Comparison of ENCODE assay signal across 19 mouse cellular contexts in the genomic region with DNA sequence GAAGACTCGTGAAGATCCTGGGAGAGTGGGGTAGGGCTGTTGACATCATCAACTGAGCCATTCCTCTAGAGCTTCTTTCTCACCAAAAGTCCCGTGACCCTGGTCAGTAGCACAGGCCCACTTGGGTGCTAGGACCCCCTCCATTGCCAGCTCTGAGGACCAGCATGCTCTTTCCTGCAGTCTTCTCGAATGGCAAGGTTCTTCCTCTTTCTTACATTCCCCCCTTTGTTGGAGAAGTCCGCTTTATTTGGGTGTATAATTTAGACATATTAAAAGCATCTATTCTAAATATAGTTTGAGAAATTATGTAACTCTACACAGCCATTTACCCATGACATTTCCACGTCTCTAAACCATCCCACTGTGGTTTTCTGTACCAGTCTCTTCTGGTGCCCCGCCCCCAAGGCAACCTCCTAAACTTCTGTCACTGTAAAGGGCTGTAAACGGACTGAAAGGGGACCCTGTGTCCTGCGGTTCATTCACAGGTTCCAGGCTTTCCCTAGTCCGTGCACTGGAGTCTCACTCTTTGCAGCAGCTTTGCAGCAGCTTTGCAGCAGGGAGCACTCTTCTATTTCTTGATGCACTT.
"Had no signal": no experiment of that assay in that cellular context is flagged by ENCODE, and none has a peak within 500 bp of the region (broad histone marks: within the 10 kb centered on the region; RNA-seq: fewer than 3 reads in every experiment).

No protein-coding gene starts in this region.

- ATAC-seq: hindbrain, embryonic 16.5 days; inflammation-experienced regulatory T-cells, adult 6 months; intestine, embryonic 15.5 days; intestine, postnatal 0 days had no signal

- DNase-seq: gastrocnemius, adult 2 months; gastrocnemius, postnatal 10 days; gastrocnemius, postnatal 25 days; heart, adult 11 months; heart, adult 2 months; heart, postnatal 14 days; heart, postnatal 36 days; kidney, adult 18-20 months; kidney, adult 8-10 months; kidney, postnatal 10 days; kidney, postnatal 4 days; layer of hippocampus, adult 9-11 months; layer of hippocampus, postnatal 36 days; liver; liver, embryonic 13.5 days had no signal
